Mouse (Mus musculus): ENCODE results near the gene Lrrc17.
"Not testable (repeated sequence)": the region's sequence is repeated elsewhere in the genome, so short reads cannot be mapped to it uniquely, and the experiment has no call there.

The Lrrc17 gene

DNA sequence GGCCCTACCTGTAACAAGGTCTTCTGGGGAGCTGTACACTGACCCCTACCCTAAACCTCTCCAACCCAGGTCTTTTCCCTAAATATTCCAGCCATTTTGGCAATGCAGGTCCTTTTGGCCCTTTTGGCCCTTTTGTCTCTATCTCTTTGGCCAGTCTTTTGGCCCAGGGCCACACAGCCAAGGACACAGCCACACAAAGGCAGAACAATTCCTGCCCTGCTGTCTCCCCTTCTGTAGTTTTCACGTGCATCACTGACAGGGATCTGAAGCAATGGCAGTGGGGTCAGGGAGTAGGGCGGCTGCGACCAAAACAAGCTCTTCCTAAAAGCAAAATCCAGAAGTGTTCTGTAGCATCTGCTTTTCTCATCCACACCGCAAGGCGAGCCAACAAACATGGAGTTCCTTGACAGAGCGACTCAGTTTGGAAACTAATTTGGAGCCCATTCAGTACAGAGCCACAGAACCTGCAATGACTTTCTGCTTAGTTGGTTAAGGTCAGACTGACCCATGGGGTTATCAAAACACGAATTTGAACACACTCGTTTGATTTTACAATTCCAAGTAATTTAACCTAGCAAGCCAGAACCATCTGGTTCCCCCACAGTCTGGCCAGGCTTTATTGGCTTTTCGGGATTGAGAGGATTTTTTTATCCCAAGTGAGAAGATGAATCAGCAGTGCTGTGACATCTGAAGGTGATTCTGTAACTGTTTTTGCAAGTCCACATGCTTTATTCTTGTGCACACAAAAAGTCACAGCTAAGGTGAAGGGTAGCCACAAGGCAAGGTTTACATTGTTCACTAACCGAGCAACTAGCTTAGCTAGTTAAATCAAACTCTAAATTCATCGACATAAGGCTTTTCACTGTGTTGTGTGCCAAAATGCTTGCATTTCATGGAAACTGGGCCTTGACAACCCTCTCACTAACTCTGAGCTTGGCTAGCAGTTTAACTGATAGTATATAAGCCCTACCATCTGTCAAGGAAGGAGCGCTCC lies 65.2 kb downstream of the Lrrc17 start:
- DNase-seq = no peak

DNA sequence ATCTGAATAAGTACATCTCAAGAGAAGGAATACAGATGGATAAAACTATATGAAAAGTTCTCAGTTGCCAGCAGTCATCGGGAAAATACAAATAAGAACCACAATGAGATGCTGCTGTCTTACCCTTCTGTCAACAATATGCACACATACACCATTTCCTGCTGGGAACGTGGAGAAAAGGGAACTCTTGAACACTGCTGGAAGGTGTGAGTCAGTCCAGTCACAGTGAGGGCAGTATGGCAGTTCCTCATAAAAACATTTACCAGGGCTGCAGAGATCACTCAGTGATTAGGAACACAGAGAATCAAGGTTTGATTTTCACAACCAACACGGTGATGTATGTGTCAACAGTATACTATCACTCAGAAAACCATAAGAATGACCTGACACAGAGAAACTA lies 67.6 kb downstream of the Lrrc17 start:
- DNase-seq = no peak

DNA sequence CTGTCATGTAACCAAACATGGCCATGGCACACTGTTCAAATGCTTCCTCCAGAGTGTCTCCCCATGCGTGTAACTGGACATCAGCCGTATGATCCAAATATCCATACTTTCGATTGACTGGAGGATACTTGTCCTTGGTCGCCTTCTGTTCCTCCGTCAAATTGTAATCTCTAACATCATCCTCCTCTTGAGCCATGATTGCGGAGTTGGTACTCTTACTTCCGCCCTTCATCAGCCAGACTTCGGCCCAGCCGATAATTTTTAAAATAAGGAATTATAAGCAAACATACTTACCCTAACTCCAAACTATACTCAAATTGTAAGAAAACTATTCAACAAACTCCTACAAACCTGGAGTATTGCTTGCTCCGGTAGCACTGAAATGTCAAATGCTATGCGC lies 70.9 kb downstream of the Lrrc17 start:
- not testable (repeated sequence) for DNase-seq

DNA sequence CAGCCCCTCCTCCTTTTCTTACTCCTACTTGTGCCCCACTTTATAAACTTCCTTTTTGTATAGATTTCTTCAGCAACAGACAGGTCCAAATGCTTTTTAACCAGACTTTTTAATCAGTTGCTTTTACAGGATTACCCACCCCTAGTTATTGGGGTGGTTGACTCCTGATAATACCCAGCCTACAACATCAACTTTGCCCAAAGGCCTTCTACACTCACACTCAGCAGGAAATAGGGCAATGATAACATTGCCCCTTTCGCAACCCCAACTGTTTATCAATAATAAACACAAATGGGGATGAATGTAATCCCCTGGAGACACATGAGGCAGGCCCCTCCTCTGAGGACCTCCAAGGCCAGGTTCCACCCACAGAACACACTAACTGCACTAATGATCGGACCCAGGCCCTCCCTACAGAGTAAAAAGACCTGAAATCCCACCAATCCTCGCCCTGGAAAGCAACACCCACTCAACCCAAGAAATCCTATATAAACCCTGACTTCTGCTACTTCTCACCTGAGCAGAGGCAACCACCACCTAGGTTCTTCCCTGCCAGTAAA lies 73.2 kb downstream of the Lrrc17 start:
- DNase-seq = no peak
